Mouse (Mus musculus) midbrain, postnatal 0 days (tissue): ENCODE results near the gene Mup6. TPM values are rescaled to one million over a fixed set of nuclear protein-coding genes. Genes with fewer than 3 reads are reported as not detected.
"Not testable (repeated sequence)": the region's sequence is repeated elsewhere in the genome, so short reads cannot be mapped to it uniquely, and the experiment has no call there.

Experiments used
- ATAC-seq: fragments of 200-750 bp; cut with Nextera tagmentation; 2 replicates; pipeline ENCODE4 v1.8.0; 2017; ENCODE audit warnings: moderate number of reproducible peaks, mild to moderate bottlenecking, moderate TSS enrichment, moderate library complexity; ENCODE audit not compliant: low FRiP score
- DNase-seq: peaks from one replicate; pipeline ENCODE4 v3.0.0-alpha.2; 2015; ENCODE audit warnings: low spot score
- H3K27ac ChIP-seq: fragments of 300-500 bp; sonication (generic); 2 replicates; pipeline ENCODE4 v1.5.1; 2014; ENCODE audit warnings: low read depth, mild to moderate bottlenecking, low read length, mixed read lengths
- H3K27me3 ChIP-seq: fragments of 300-500 bp; sonication (generic); 2 replicates; pipeline ENCODE4 v1.6.1; 2014; ENCODE audit warnings: low read length, control low read depth, mixed read lengths; ENCODE audit not compliant: insufficient read depth
- H3K36me3 ChIP-seq: fragments of 300-500 bp; sonication (generic); 2 replicates; pipeline ENCODE4 v1.6.1; 2014; ENCODE audit warnings: low read length, control low read depth, mixed read lengths; ENCODE audit not compliant: insufficient read depth
- H3K4me1 ChIP-seq: fragments of 300-500 bp; sonication (generic); 2 replicates; pipeline ENCODE4 v1.6.1; 2014; ENCODE audit warnings: mild to moderate bottlenecking, control low read depth, antibody characterized with exemption, low read length, mixed read lengths; ENCODE audit not compliant: insufficient read depth
- H3K4me2 ChIP-seq: fragments of 300-500 bp; sonication (generic); 2 replicates; pipeline ENCODE4 v1.6.1; 2014; ENCODE audit warnings: low read depth, mild to moderate bottlenecking, low read length, mixed read lengths; ENCODE audit not compliant: poor library complexity, severe bottlenecking
- H3K4me3 ChIP-seq: fragments of 300-500 bp; sonication (generic); 2 replicates; pipeline ENCODE4 v1.5.1; 2014; ENCODE audit warnings: low read depth, mild to moderate bottlenecking, low read length, moderate library complexity
- H3K9ac ChIP-seq: fragments of 300-500 bp; sonication (generic); replicated peaks from 2 replicates; pipeline ENCODE4 v1.6.1; 2014; ENCODE audit warnings: mild to moderate bottlenecking, low read length, moderate library complexity, mixed read lengths; ENCODE audit not compliant: poor library complexity, severe bottlenecking
- H3K9me3 ChIP-seq: fragments of 300-500 bp; sonication (generic); 2 replicates; pipeline ENCODE4 v1.6.1; 2016; ENCODE audit warnings: low read length, control low read depth
- CTCF ChIP-seq: IDR thresholded peaks from 2 replicates; pipeline ENCODE4 v1.5.1; 2016; ENCODE audit warnings: antibody characterized with exemption, mild to moderate bottlenecking
- WGBS: fragments of 180-500 bp; shearing (Covaris S2); extraction: QIAGEN DNeasy Blood & Tissue Kit; methylation state at CpG from one replicate; pipeline ENCODE4 v1.1.7; 2014; 5-methylcytosine and 5-hydroxymethylcytosine counted together
- polyA plus RNA-seq: library from polyadenylated mRNA; unstranded; fragments of >200 nt; fragmentation: Nextera tagmentation; extraction: Ambion mirVana; gene quantifications from 2 replicates; pipeline ENCODE4 v1.2.1, GENCODE M21; 2015
- total RNA-seq: library from RNA; depleted of rRNA; stranded (reverse); fragments of >200 nt; gene quantifications from 2 replicates; pipeline ENCODE4 v1.2.3, GENCODE M21; 2014

Gene Mup6
- total and polyA plus RNA-seq, 2 experiments from 2014 or later = 0.35 TPM; not detected in 1

DNA sequence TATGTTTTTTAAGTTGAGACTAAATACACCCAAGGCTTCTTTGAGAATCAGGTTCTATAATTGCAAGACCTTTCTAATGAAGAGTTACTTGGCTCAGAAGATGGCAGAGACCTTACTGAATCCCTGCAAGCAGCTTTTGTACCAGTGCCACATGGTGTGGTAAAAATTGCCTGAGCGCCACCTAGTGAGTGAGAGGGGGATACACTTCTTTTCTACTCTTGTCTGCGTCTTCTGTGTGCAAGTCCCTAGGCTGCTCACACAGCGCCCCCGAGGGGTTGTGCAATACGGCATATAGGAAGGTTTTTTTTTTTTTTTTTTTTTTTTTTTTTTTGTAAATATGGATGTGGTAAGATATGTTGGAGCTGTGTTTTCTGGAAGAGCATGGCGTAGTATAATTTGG lies 35.7 kb upstream of the Mup6 start:
- ATAC-seq = no peak
- peak; percentile 77 for DNase-seq
- H3K27me3 ChIP-seq = no peaks in the 10 kb centered on the region
- no peaks in the 10 kb centered on the region for H3K9me3 ChIP-seq
- no peak overlapping the region for H3K9ac ChIP-seq
- no peak overlapping the region for H3K27ac ChIP-seq
- H3K4me3 ChIP-seq = no peak overlapping the region
- peak; percentile 69 for TF ChIP-seq CTCF
- H3K4me2 ChIP-seq = no peak overlapping the region
- no peaks in the 10 kb centered on the region for H3K4me1 ChIP-seq
- no peaks in the 10 kb centered on the region for H3K36me3 ChIP-seq
- 23% methylated on average over 6 of the region's 6 CpGs for WGBS

GRCm38 (mm10) chr4:59932505-59933281 lies 31.4 kb upstream of the Mup6 start:
- Histone ChIP-seq H3K4me2 (no peak overlapping the region), H3K4me1 (no peaks in the 10 kb centered on the region)
- peak; percentile 70 for TF ChIP-seq CTCF

GRCm38 (mm10) chr4:59937543-59937942 lies 26.6 kb upstream of the Mup6 start:
- H3K4me2 ChIP-seq = no peak overlapping the region

More at GRCm38 (mm10) chr4:59932505-59933281, 31.4 kb upstream of the Mup6 start:
- WGBS = 62% methylated on average over 6 of the region's 6 CpGs
- ATAC-seq (peak; percentile 90), DNase-seq (peak; percentile 70)
- Histone ChIP-seq H3K9ac (no peak overlapping the region), H3K27me3 (no peaks in the 10 kb centered on the region), H3K4me3 (no peak overlapping the region), H3K9me3 (no peaks in the 10 kb centered on the region), H3K36me3 (no peaks in the 10 kb centered on the region), H3K27ac (no peak overlapping the region)

GRCm38 (mm10) chr4:59960610-59961009 lies 3.5 kb upstream of the Mup6 start, which contains the start of gene Mup4:
Gene Mup4 (minus strand): TSS chr4:59960710.
- Histone ChIP-seq H3K4me2 (no peak within 1 kb of the TSS), H3K4me3 (no peak within 1 kb of the TSS), H3K27me3 (no peaks in the 10 kb centered on the region), H3K9ac (no peak within 1 kb of the TSS), H3K9me3 (no peaks in the 10 kb centered on the region), H3K27ac (no peak within 1 kb of the TSS), H3K36me3 (no peaks in the 10 kb centered on the region), H3K4me1 (no peaks in the 10 kb centered on the region)
- DNase-seq (no peak), ATAC-seq (no peak)
- TF ChIP-seq CTCF = no peak
- WGBS = 75% methylated on average over 3 of the region's 3 CpGs

More at GRCm38 (mm10) chr4:59937543-59937942, 26.6 kb upstream of the Mup6 start:
- Histone ChIP-seq H3K27ac (no peak overlapping the region), H3K36me3 (no peaks in the 10 kb centered on the region), H3K27me3 (no peaks in the 10 kb centered on the region), H3K4me3 (no peak overlapping the region), H3K9me3 (no peaks in the 10 kb centered on the region), H3K4me1 (no peaks in the 10 kb centered on the region), H3K9ac (no peak overlapping the region)
- TF ChIP-seq CTCF = no peak
- 77% methylated on average over 2 of the region's 2 CpGs for WGBS
- no peak for DNase-seq
- no peak for ATAC-seq

DNA sequence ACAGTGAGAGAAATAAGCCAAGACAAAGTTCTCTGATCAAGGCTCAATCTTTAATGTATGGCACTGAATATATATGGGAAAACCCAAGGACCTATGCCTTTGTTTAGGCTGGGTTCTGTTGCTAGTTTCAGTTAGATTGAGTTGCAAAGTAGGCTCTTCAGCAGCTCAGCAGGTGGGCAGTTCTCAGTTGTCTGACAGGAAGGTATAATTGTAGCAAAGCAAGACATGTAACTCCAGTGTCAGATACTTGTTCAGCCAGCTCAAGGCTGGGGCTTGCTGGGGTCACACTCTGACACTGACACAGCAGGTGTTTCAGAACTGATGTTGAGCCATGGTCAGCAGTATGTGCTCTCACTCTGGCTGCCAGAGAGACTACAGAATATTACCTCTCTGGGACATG lies 33.8 kb downstream of the Mup6 start:
- H3K4me3 ChIP-seq, ATAC-seq: not testable (repeated sequence)

GRCm38 (mm10) chr4:60020141-60020540 lies 56.0 kb downstream of the Mup6 start:
- not testable (repeated sequence) for DNase-seq, H3K4me3 ChIP-seq, H3K27ac ChIP-seq, H3K4me1 ChIP-seq, ATAC-seq, H3K36me3 ChIP-seq, H3K27me3 ChIP-seq, H3K4me2 ChIP-seq, H3K9me3 ChIP-seq, H3K9ac ChIP-seq
- WGBS = 87% methylated on average over 7 of the region's 7 CpGs

More for the DNA sequence above, 33.8 kb downstream of the Mup6 start:
- not testable (repeated sequence) for H3K4me2 ChIP-seq, H3K4me1 ChIP-seq, H3K9me3 ChIP-seq, H3K9ac ChIP-seq, DNase-seq, H3K27ac ChIP-seq, H3K27me3 ChIP-seq, H3K36me3 ChIP-seq

- not testable (repeated sequence) for H3K4me1 ChIP-seq, H3K4me2 ChIP-seq, H3K4me3 ChIP-seq, H3K9ac ChIP-seq, H3K9me3 ChIP-seq, DNase-seq, ATAC-seq, H3K36me3 ChIP-seq, H3K27me3 ChIP-seq, H3K27ac ChIP-seq
- WGBS = 73% methylated on average over 12 of the region's 13 CpGs
These were observed 65.4 kb downstream of the Mup6 start for GRCm38 (mm10) chr4:60029334-60030111.
